Mouse (Mus musculus) macrophage (primary cell): ENCODE data around the gene Atp6v0e. TPM values are rescaled to one million over a fixed set of nuclear protein-coding genes. Genes with fewer than 3 reads are reported as not detected.

ENCODE experiments used
- H3K27ac ChIP-seq: fragments of 350-480 bp; formaldehyde crosslinking; 2 replicates; pipeline ENCODE4 v1.9.0; 2021
- H3K36me3 ChIP-seq: fragments of 350-480 bp; formaldehyde crosslinking; 2 replicates; pipeline ENCODE4 v1.9.0; 2021; ENCODE audit errors: inconsistent target
- H3K4me3 ChIP-seq: fragments of 350-480 bp; formaldehyde crosslinking; 2 replicates; pipeline ENCODE4 v1.9.0; 2021; ENCODE audit errors: inconsistent target
- H3K79me2 ChIP-seq: fragments of 350-480 bp; formaldehyde crosslinking; 2 replicates; pipeline ENCODE4 v1.9.0; 2021; ENCODE audit errors: inconsistent target
- WGBS: methylation state at CpG from one replicate; pipeline ENCODE4 v1.1.7; 2026; ENCODE audit warnings: inconsistent platforms; ENCODE audit not compliant: missing documents; 5-methylcytosine and 5-hydroxymethylcytosine counted together
- polyA plus RNA-seq: library from polyadenylated mRNA; stranded (reverse); fragments of 250-400 nt; gene quantifications from 3 replicates; pipeline ENCODE4 v1.2.4, GENCODE M21; 2018; ENCODE audit warnings: inconsistent platforms

Gene Atp6v0e
- polyA plus RNA-seq, 1 experiment from 2014 or later, result 212 TPM

- 71% methylated on average over 17 of the region's 17 CpGs for WGBS
- H3K79me2 ChIP-seq, result peaks cover 100% of the 10 kb centered on the region
- H3K27ac ChIP-seq, result no peak overlapping the region
- H3K4me3 ChIP-seq, result no peak overlapping the region
- H3K36me3 ChIP-seq, result peaks cover 42% of the 10 kb centered on the region
Observed at GRCm38 (mm10) chr17:26686334-26687000, 23.4 kb downstream of the Atp6v0e start.

GRCm38 (mm10) chr17:26688795-26689735 is 26.0 kb downstream of the Atp6v0e start:
- Histone ChIP-seq H3K4me3 (no peak overlapping the region), H3K36me3 (peaks cover 39% of the 10 kb centered on the region), H3K27ac (no peak overlapping the region), H3K79me2 (peaks cover 100% of the 10 kb centered on the region)
- 84% methylated on average over 7 of the region's 8 CpGs for WGBS

GRCm38 (mm10) chr17:26689810-26690209 is 26.8 kb downstream of the Atp6v0e start:
- Histone ChIP-seq H3K4me3 (no peak overlapping the region), H3K36me3 (peaks cover 40% of the 10 kb centered on the region), H3K27ac (no peak overlapping the region), H3K79me2 (peaks cover 100% of the 10 kb centered on the region)
- 100% methylated on average over 2 of the region's 2 CpGs for WGBS

- H3K4me3 ChIP-seq, result no peak overlapping the region
- 93% methylated on average over 5 of the region's 5 CpGs for WGBS
- no peak overlapping the region for H3K27ac ChIP-seq
- H3K79me2 ChIP-seq, result peaks cover 100% of the 10 kb centered on the region
- peaks cover 40% of the 10 kb centered on the region for H3K36me3 ChIP-seq
Observed at GRCm38 (mm10) chr17:26690236-26690635, 27.2 kb downstream of the Atp6v0e start.

- Histone ChIP-seq H3K27ac (no peak overlapping the region), H3K36me3 (peaks cover 42% of the 10 kb centered on the region), H3K79me2 (peaks cover 99% of the 10 kb centered on the region), H3K4me3 (no peak overlapping the region)
- WGBS, result 83% methylated on average over 7 of the region's 7 CpGs
Observed at GRCm38 (mm10) chr17:26691110-26691509, 28.1 kb downstream of the Atp6v0e start.

- 89% methylated on average over 7 of the region's 7 CpGs for whole genome bisulfite sequencing
- Histone ChIP-seq H3K27ac (no peak overlapping the region), H3K36me3 (peaks cover 50% of the 10 kb centered on the region), H3K79me2 (peaks cover 75% of the 10 kb centered on the region), H3K4me3 (no peak overlapping the region)
Observed at GRCm38 (mm10) chr17:26693424-26693823, 30.4 kb downstream of the Atp6v0e start.

- Histone ChIP-seq H3K36me3 (peaks cover 55% of the 10 kb centered on the region), H3K79me2 (peaks cover 68% of the 10 kb centered on the region), H3K4me3 (no peak overlapping the region), H3K27ac (no peak overlapping the region)
- WGBS, result 90% methylated on average over 7 of the region's 7 CpGs
Observed at GRCm38 (mm10) chr17:26694171-26694570, 31.1 kb downstream of the Atp6v0e start.

GRCm38 (mm10) chr17:26695193-26695592 is 32.2 kb downstream of the Atp6v0e start:
- no peak overlapping the region for H3K4me3 ChIP-seq
- 92% methylated on average over 3 of the region's 3 CpGs for WGBS
- H3K27ac ChIP-seq, result no peak overlapping the region
- H3K79me2 ChIP-seq, result peaks cover 58% of the 10 kb centered on the region
- peaks cover 66% of the 10 kb centered on the region for H3K36me3 ChIP-seq

- H3K27ac ChIP-seq, result no peak overlapping the region
- no peak overlapping the region for H3K4me3 ChIP-seq
- H3K79me2 ChIP-seq, result peaks cover 21% of the 10 kb centered on the region
- 89% methylated on average over 4 of the region's 5 CpGs for WGBS
- H3K36me3 ChIP-seq, result peaks cover 81% of the 10 kb centered on the region
Observed at GRCm38 (mm10) chr17:26698846-26699245, 35.8 kb downstream of the Atp6v0e start.

- 93% methylated on average over 10 of the region's 10 CpGs for WGBS
- H3K27ac ChIP-seq, result no peak overlapping the region
- no peak overlapping the region for H3K4me3 ChIP-seq
- peaks cover 10% of the 10 kb centered on the region; the same call in 1 of the 2 replicates for H3K79me2 ChIP-seq
- peaks cover 70% of the 10 kb centered on the region for H3K36me3 ChIP-seq
Observed at GRCm38 (mm10) chr17:26699819-26700616, 37.0 kb downstream of the Atp6v0e start.

- H3K79me2 ChIP-seq, result no peaks in the 10 kb centered on the region; the same call in 1 of the 2 replicates
- peaks cover 60% of the 10 kb centered on the region for H3K36me3 ChIP-seq
- H3K27ac ChIP-seq, result no peak overlapping the region
- H3K4me3 ChIP-seq, result no peak overlapping the region
- 96% methylated on average over 13 of the region's 13 CpGs for WGBS
Observed at GRCm38 (mm10) chr17:26701565-26701964, 38.5 kb downstream of the Atp6v0e start.

- Histone ChIP-seq H3K4me3 (no peak overlapping the region), H3K27ac (no peak overlapping the region), H3K79me2 (no peaks in the 10 kb centered on the region; the same call in 1 of the 2 replicates), H3K36me3 (peaks cover 50% of the 10 kb centered on the region)
- WGBS, result 88% methylated on average over 3 of the region's 4 CpGs
Observed at GRCm38 (mm10) chr17:26702621-26703020, 39.6 kb downstream of the Atp6v0e start.

- Histone ChIP-seq H3K36me3 (peaks cover 40% of the 10 kb centered on the region), H3K4me3 (no peak overlapping the region), H3K27ac (no peak overlapping the region), H3K79me2 (no peaks in the 10 kb centered on the region; the same call in 1 of the 2 replicates)
- 82% methylated on average over 4 of the region's 4 CpGs for WGBS
Observed at GRCm38 (mm10) chr17:26703671-26704070, 40.6 kb downstream of the Atp6v0e start.
